Mouse (Mus musculus): ENCODE data around the gene Tbc1d23. TPM values are rescaled to one million over a fixed set of nuclear protein-coding genes. Genes with fewer than 3 reads are reported as not detected.

Gene Tbc1d23
- polyA plus RNA-seq, 1 experiment: 39.4 TPM

DNA sequence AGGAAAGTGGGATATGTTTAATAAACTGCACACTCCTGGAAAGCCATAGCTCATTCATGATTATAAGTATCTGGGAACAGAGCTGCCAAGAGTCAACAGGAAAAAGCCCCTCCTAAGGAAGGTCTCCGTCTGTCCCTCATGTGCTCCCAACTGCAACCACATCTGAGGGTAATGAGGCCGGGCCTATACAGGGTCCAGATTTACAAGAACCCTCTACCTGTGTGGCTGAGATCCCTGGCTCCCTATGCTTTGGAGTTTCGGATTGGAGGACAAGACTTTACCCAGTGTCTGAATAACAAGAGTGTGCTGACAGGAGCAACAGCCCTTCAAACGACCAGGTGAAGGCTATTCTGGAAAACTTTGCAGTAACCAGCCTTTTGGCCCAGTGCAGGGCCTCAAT is 73.6 kb downstream of the Tbc1d23 start:
- no peak overlapping the region for H3K4me3 ChIP-seq (replicated peaks; ENCODE audit: insufficient read depth, low read depth, low read length)
- DNase-seq: no peak
- WGBS: 77% methylated on average over 4 of the region's 4 CpGs
- TF ChIP-seq POLR2A (IDR thresholded peaks at IDR 0.05; ENCODE audit: borderline replicate concordance, insufficient read depth, low read length) (no peak), CTCF (IDR thresholded peaks at IDR 0.05; ENCODE audit: borderline replicate concordance, insufficient read depth, low read depth, low read length) (no peak)
- no peaks in the 10 kb centered on the region for H3K27me3 ChIP-seq (ENCODE audit: control insufficient read depth, insufficient read depth, low read length)
- no peak overlapping the region for H3K27ac ChIP-seq (ENCODE audit: insufficient read depth, low read length)
- no peaks in the 10 kb centered on the region for H3K4me1 ChIP-seq (ENCODE audit: control insufficient read depth, insufficient read depth, low read length)

DNA sequence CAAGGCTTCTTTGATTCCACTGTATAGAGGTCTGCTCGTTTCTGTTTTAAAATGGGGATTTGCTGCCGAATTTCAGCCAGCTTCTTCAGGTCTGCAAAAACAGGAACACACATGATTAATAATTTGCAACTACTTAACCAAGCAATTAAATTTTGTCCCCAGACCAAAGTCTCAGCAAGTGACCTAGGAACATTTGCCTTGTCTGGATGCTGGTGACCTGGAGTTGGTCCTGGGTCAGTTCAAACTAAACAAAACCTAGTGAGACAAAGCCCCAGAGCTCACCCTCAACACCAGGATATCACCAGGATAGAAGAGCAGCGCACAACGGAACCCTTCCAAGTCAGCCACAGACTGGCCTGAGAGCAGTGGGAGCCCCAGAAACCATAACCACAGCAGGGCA is 74.2 kb downstream of the Tbc1d23 start:
- H3K27ac ChIP-seq (ENCODE audit: insufficient read depth, low read length): no peak overlapping the region
- WGBS: 92% methylated on average over 4 of the region's 4 CpGs
- TF ChIP-seq CTCF (IDR thresholded peaks at IDR 0.05; ENCODE audit: borderline replicate concordance, insufficient read depth, low read depth, low read length) (no peak), POLR2A (IDR thresholded peaks at IDR 0.05; ENCODE audit: borderline replicate concordance, insufficient read depth, low read length) (no peak)
- H3K4me3 ChIP-seq (replicated peaks; ENCODE audit: insufficient read depth, low read depth, low read length): no peak overlapping the region
- no peaks in the 10 kb centered on the region for H3K27me3 ChIP-seq (ENCODE audit: control insufficient read depth, insufficient read depth, low read length)
- no peak for DNase-seq
- H3K4me1 ChIP-seq (ENCODE audit: control insufficient read depth, insufficient read depth, low read length): no peaks in the 10 kb centered on the region

DNA sequence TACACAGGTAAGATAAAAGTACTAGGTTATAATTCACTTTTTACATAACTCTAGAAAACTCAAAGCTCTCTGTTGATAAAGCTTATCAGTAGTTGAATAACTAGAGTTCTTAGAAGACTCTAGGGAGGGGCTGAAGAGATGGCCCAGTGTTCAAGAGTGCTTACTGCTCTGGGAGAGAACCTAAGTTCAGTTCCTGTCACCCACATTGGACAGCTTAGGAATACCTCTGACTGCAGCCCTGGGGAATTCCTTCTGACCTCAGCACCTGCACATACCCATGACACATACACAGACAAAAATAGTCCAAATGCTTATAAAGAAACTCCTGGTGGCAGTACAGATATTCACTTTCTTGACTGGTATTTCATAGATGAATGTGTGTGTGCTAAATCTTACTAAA is 75.4 kb downstream of the Tbc1d23 start:
- no peaks in the 10 kb centered on the region for H3K27me3 ChIP-seq (ENCODE audit: control insufficient read depth, insufficient read depth, low read length)
- H3K4me3 ChIP-seq (replicated peaks; ENCODE audit: insufficient read depth, low read depth, low read length): no peak overlapping the region
- H3K4me1 ChIP-seq (ENCODE audit: control insufficient read depth, insufficient read depth, low read length): no peaks in the 10 kb centered on the region
- no peak for DNase-seq
- TF ChIP-seq POLR2A (IDR thresholded peaks at IDR 0.05; ENCODE audit: borderline replicate concordance, insufficient read depth, low read length) (no peak), CTCF (IDR thresholded peaks at IDR 0.05; ENCODE audit: borderline replicate concordance, insufficient read depth, low read depth, low read length) (no peak)
- no peak overlapping the region for H3K27ac ChIP-seq (ENCODE audit: insufficient read depth, low read length)

DNA sequence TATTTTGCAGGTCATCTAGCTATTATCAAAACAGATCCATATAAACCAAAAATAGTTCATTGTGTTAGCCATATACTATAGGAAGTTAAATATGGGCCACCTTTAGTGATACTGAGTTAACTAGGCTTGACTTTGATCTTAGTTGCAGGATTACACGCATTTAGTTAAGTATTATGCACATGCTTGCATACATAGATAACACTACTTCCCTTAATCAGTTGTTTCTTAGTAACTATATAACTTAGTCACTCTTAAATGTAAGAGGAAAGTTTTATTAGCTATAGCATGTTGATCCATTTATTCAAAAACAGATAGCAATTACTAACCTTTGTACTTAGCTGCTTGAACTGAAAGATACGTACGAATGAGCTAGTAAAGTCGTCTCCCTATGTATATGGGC is 79.9 kb downstream of the Tbc1d23 start:
- 95% methylated on average over 4 of the region's 4 CpGs for WGBS
- no peaks in the 10 kb centered on the region for H3K27me3 ChIP-seq (ENCODE audit: control insufficient read depth, insufficient read depth, low read length)
- no peak for TF ChIP-seq CTCF (IDR thresholded peaks at IDR 0.05; ENCODE audit: borderline replicate concordance, insufficient read depth, low read depth, low read length)
- TF ChIP-seq POLR2A (IDR thresholded peaks at IDR 0.05; ENCODE audit: borderline replicate concordance, insufficient read depth, low read length): no peak
- H3K4me1 ChIP-seq (ENCODE audit: control insufficient read depth, insufficient read depth, low read length): no peaks in the 10 kb centered on the region
- H3K27ac ChIP-seq (ENCODE audit: insufficient read depth, low read length): no peak overlapping the region
- no peak for DNase-seq
- H3K4me3 ChIP-seq (replicated peaks; ENCODE audit: insufficient read depth, low read depth, low read length): no peak overlapping the region

DNA sequence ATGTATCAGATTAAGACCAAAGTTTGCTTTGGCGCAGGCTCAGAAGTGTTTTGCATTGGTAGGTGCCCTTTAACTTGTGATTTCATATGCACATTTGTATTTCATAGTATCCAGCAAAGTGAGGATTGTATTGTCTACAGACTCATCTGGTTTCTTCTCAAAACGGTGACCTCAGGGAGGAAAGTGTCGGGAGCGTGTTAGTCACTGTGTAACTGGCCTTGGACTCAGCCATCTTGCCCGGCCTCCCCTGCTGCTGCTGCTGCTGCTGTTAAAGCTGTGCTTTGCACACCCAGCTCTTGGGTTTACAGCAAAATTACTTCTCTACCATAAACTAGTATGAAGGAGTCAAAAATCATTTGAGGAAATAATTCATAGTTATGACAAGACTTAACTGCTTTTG is 86.6 kb downstream of the Tbc1d23 start:
- TF ChIP-seq POLR2A (IDR thresholded peaks at IDR 0.05; ENCODE audit: borderline replicate concordance, insufficient read depth, low read length): no peak
- TF ChIP-seq CTCF (IDR thresholded peaks at IDR 0.05; ENCODE audit: borderline replicate concordance, insufficient read depth, low read depth, low read length): no peak
- H3K4me3 ChIP-seq (replicated peaks; ENCODE audit: insufficient read depth, low read depth, low read length): no peak overlapping the region
- no peaks in the 10 kb centered on the region for H3K27me3 ChIP-seq (ENCODE audit: control insufficient read depth, insufficient read depth, low read length)
- H3K4me1 ChIP-seq (ENCODE audit: control insufficient read depth, insufficient read depth, low read length): no peaks in the 10 kb centered on the region
- 97% methylated on average over 5 of the region's 5 CpGs for WGBS
- H3K27ac ChIP-seq (ENCODE audit: insufficient read depth, low read length): no peak overlapping the region
- no peak for DNase-seq

DNA sequence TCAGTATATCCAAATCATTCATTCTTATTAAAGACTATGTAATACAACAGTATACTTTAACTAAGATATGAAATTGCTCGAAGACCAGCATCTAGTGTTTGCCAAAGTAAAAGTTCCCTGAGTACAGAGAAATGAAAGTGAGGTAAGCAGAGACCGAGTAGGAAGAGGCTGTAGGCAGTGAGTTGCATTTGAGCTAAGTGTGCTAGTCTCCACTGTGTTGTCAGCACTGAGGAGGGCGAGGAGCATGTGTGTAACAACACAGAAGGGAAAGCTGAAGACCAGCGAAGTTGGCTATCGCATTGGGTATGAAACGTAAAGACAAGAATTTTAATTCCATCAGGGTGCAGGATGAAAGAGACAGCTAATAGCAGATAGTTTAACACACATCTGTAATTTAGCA is 97.7 kb downstream of the Tbc1d23 start:
- no peak for TF ChIP-seq CTCF (IDR thresholded peaks at IDR 0.05; ENCODE audit: borderline replicate concordance, insufficient read depth, low read depth, low read length)
- TF ChIP-seq POLR2A (IDR thresholded peaks at IDR 0.05; ENCODE audit: borderline replicate concordance, insufficient read depth, low read length): no peak
- Histone ChIP-seq H3K27me3 (ENCODE audit: control insufficient read depth, insufficient read depth, low read length) (no peaks in the 10 kb centered on the region), H3K27ac (ENCODE audit: insufficient read depth, low read length) (no peak overlapping the region), H3K4me3 (replicated peaks; ENCODE audit: insufficient read depth, low read depth, low read length) (no peak overlapping the region), H3K4me1 (ENCODE audit: control insufficient read depth, insufficient read depth, low read length) (no peaks in the 10 kb centered on the region)
- DNase-seq: no peak
- WGBS: 91% methylated on average over 6 of the region's 6 CpGs

DNA sequence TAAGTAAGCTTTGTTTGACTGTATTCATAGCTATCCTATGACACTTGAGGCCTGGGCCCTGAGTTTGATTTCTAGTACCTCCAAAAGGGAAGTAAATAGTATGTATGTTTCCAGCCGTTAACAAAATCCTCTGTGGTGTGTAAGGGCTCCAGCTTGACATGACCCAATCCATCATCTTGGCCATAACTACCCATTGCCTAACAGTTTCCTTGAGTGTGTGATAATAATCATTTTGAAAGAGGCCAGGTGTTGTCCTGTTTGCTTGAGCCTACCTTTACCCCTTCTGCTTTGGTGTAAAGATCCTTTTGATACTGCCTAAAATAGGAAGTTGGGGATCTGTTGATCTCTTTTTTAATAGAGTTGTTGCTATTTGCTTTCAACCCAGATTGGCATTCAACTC is 99.0 kb downstream of the Tbc1d23 start:
- Histone ChIP-seq H3K4me1 (ENCODE audit: control insufficient read depth, insufficient read depth, low read length) (no peaks in the 10 kb centered on the region), H3K27me3 (ENCODE audit: control insufficient read depth, insufficient read depth, low read length) (no peaks in the 10 kb centered on the region), H3K27ac (ENCODE audit: insufficient read depth, low read length) (no peak overlapping the region), H3K4me3 (replicated peaks; ENCODE audit: insufficient read depth, low read depth, low read length) (no peak overlapping the region)
- 80% methylated on average over 1 of the region's 1 CpGs for WGBS
- DNase-seq: no peak
- TF ChIP-seq CTCF (IDR thresholded peaks at IDR 0.05; ENCODE audit: borderline replicate concordance, insufficient read depth, low read depth, low read length) (no peak), POLR2A (IDR thresholded peaks at IDR 0.05; ENCODE audit: borderline replicate concordance, insufficient read depth, low read length) (no peak)

DNA sequence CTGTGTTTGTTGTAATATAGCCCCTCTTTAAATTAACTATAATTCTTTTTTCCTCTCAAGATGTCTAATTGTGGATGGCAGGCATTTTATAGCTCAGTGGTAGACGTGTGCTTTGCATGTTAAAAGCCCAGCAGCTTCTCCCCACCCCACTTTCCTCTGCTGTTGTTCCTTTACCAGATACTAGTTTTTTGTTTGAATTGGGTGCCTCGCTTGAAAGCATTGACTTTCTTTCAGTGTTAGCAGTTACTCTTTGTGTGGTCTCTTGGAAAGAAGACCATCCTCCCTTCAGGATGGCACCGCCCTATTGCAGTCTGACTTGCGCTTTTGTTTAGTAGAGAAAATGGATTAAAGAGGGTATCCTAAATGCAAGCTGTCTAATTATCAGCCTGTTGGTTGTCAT is 99.8 kb downstream of the Tbc1d23 start:
- no peak for TF ChIP-seq POLR2A (IDR thresholded peaks at IDR 0.05; ENCODE audit: borderline replicate concordance, insufficient read depth, low read length)
- no peak for TF ChIP-seq CTCF (IDR thresholded peaks at IDR 0.05; ENCODE audit: borderline replicate concordance, insufficient read depth, low read depth, low read length)
- H3K4me3 ChIP-seq (replicated peaks; ENCODE audit: insufficient read depth, low read depth, low read length): no peak overlapping the region
- no peak overlapping the region for H3K27ac ChIP-seq (ENCODE audit: insufficient read depth, low read length)
- no peaks in the 10 kb centered on the region for H3K27me3 ChIP-seq (ENCODE audit: control insufficient read depth, insufficient read depth, low read length)
- no peaks in the 10 kb centered on the region for H3K4me1 ChIP-seq (ENCODE audit: control insufficient read depth, insufficient read depth, low read length)
- WGBS: 62% methylated on average over 4 of the region's 4 CpGs
- DNase-seq: no peak

Data from cerebellum, adult 2 months (tissue).